ENCODE assay signal across 1 mouse cellular context in the genomic region with DNA sequence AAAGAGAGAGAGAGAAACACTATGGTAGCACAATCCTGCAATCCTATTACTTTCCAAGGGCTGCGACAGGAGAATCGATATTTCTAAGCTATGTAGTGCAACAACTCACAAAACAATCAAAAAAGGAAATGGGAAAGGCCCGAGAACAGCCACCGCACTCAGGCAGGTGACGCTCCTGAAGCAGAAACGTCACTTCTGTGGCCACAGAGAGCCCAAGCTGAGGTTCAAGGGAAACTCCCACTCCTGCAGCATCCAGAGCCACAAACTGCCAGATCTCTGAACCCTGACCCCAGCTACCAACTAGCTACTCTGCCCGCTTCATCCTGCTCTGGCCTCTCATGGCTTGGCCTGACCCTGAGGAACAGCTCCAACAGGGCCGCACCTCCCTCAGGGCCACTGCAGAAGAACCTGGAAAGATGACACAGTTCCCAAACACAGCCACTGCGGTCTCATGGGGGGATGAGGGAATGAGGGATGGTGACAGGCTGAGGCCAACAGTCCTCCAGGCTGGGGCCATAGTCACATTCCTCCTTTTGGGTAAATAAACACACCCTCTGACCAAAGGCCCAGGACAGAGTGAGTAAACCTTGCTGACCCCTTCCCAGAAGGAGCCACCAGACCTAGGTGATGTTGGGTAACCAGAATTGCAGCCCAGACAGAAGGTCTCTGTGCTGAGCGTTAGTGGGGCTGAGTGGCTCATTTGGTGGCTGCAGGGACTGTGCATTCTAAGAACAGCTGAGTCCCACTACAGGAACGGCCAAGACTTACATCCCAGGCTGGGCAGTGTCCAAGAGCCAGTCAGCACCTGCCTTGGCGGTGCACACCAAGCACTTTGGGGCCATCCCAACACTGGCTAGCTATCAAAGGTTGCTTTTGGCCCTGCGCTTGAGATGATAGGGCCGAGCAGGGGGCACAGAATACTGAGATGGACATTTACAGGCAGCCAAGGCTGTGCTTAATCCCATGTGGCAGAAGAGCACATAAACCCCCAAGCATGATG.
A peak's percentile ranks its signal among the peaks of the same experiment; 100 is the strongest.
TF ChIP-seq lines count a peak whose summit lies in the region.

No protein-coding gene starts in this region.

TF ChIP-seq in CH12.LX, 34 proteins besides CTCF, POLR2A, EP300 and RAD21:
- TF ChIP-seq E2F4 (IDR thresholded peaks at IDR 0.05; ENCODE audit: insufficient replicate concordance, low read depth, low read length), result no peak
- peak; percentile 94 for TF ChIP-seq TCF12 (IDR thresholded peaks at IDR 0.05; ENCODE audit: low read depth, low read length)
- peak; percentile 20; the same call in 1 of the 2 replicates for TF ChIP-seq JUN (IDR thresholded peaks at IDR 0.05; ENCODE audit: insufficient read depth, low read depth, low read length)
- TF ChIP-seq MAFK (IDR thresholded peaks at IDR 0.05; ENCODE audit: insufficient replicate concordance, low read length), result peak; percentile 54; the same call in 1 of the 2 replicates
- no peak for TF ChIP-seq ZNF384 (IDR thresholded peaks at IDR 0.05; ENCODE audit: low read depth, low read length)
- peak; percentile 31 for TF ChIP-seq ELF1 (IDR thresholded peaks at IDR 0.05; ENCODE audit: low read depth, low read length)
- peak; percentile 92 for TF ChIP-seq SIN3A (IDR thresholded peaks at IDR 0.05; ENCODE audit: low read length)
- no peak for TF ChIP-seq GABPA (IDR thresholded peaks at IDR 0.05; ENCODE audit: insufficient replicate concordance, low read depth, low read length)
- TF ChIP-seq USF1 (IDR thresholded peaks at IDR 0.05; ENCODE audit: low read depth, low read length), result no peak
- TF ChIP-seq HCFC1 (IDR thresholded peaks at IDR 0.05; ENCODE audit: low read depth, low read length), result 0 out of 2 replicates have a peak, but pooled peaks have one; percentile 32
- peak; percentile 90 for TF ChIP-seq RCOR1 (conservative IDR thresholded peaks at IDR 0.05; ENCODE audit: low read depth, low read length)
- TF ChIP-seq JUND (conservative IDR thresholded peaks at IDR 0.05; ENCODE audit: low read depth, low read length), result 0 out of 2 replicates have a peak, but pooled peaks have one; percentile 45
- TF ChIP-seq CHD2 (IDR thresholded peaks at IDR 0.05; ENCODE audit: low read length), result peak; percentile 71
- 0 out of 2 replicates have a peak, but pooled peaks have one; percentile 43 for TF ChIP-seq MXI1 (IDR thresholded peaks at IDR 0.05; ENCODE audit: low read depth, low read length)
- peak; percentile 76 for TF ChIP-seq MEF2A (IDR thresholded peaks at IDR 0.05; ENCODE audit: borderline replicate concordance, low read depth, low read length)
- TF ChIP-seq ETS1 (conservative IDR thresholded peaks at IDR 0.05; ENCODE audit: low read depth, low read length), result peak; percentile 92
- TF ChIP-seq ZMIZ1 (IDR thresholded peaks at IDR 0.05; ENCODE audit: low read depth, low read length), result no peak
- TF ChIP-seq ZKSCAN1 (IDR thresholded peaks at IDR 0.05; ENCODE audit: borderline replicate concordance, low read depth, low read length), result no peak
- TF ChIP-seq NELFE (IDR thresholded peaks at IDR 0.05; ENCODE audit: low read depth, low read length), result peak; percentile 35; the same call in 1 of the 2 replicates
- TF ChIP-seq CHD1 (IDR thresholded peaks at IDR 0.05; ENCODE audit: low read depth, low read length), result no peak
- no peak for TF ChIP-seq PAX5 (IDR thresholded peaks at IDR 0.05; ENCODE audit: low read length)
- 0 out of 2 replicates have a peak, but pooled peaks have one; percentile 23 for TF ChIP-seq MYC (IDR thresholded peaks at IDR 0.05; ENCODE audit: low read depth, low read length)
- peak; percentile 89 for TF ChIP-seq IRF4 (IDR thresholded peaks at IDR 0.05; ENCODE audit: low read depth, low read length)
- TF ChIP-seq MAX (IDR thresholded peaks at IDR 0.05; ENCODE audit: low read length), result peak; percentile 60; the same call in 1 of the 2 replicates
- TF ChIP-seq TBP (conservative IDR thresholded peaks at IDR 0.05; ENCODE audit: low read depth, low read length), result no peak
- no peak for TF ChIP-seq USF2 (conservative IDR thresholded peaks at IDR 0.05; ENCODE audit: low read depth, low read length)
- TF ChIP-seq NRF1 (IDR thresholded peaks at IDR 0.05; ENCODE audit: low read depth, low read length), result 0 out of 2 replicates have a peak, but pooled peaks have one; percentile 36
- TF ChIP-seq SMC3 (IDR thresholded peaks at IDR 0.05; ENCODE audit: low read depth, low read length), result no peak
- TF ChIP-seq ZC3H11A (IDR thresholded peaks at IDR 0.05; ENCODE audit: low read depth, low read length), result no peak
- peak; percentile 97 for TF ChIP-seq BHLHE40 (IDR thresholded peaks at IDR 0.05; ENCODE audit: low read depth, low read length)
- TF ChIP-seq POLR2AphosphoS2 (IDR thresholded peaks at IDR 0.05; ENCODE audit: low read depth, low read length), result no peak
- TF ChIP-seq MAZ (IDR thresholded peaks at IDR 0.05; ENCODE audit: low read depth, low read length), result 0 out of 2 replicates have a peak, but pooled peaks have one; percentile 45
- TF ChIP-seq KAT2A (IDR thresholded peaks at IDR 0.05; ENCODE audit: insufficient replicate concordance, low read length), result no peak
- TF ChIP-seq UBTF (IDR thresholded peaks at IDR 0.05; ENCODE audit: low read depth, low read length), result no peak
